Mouse (Mus musculus) c-Kit-positive CD71-negative TER-119-negative erythroid progenitor cells, embryonic 14.5 days (primary cell): ENCODE data around the gene Mlxipl.

Experiments
- DNase-seq: peaks from one replicate; pipeline ENCODE4 v3.0.0-alpha.2; 2013; ENCODE audit warnings: low read depth

Gene Mlxipl

DNA sequence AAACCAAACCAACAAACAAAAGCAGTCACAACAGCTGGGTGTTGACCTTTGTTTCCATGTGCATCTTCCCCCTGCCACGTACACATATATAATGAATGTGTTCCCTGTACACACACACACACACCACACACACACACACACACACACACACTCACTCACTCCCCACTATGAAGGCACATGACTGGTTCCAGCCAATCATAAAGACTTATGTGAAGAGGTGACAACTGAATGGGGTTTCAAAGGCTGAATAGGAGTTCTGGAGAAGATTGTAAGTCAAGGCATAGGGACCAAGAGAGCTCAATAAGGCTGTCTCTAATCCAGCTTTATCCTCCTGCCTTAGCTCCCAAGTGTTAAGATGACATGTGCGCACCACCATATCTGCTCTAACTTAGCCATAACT is 10.1 kb upstream of the Mlxipl start:
- DNase-seq, result no peak

DNA sequence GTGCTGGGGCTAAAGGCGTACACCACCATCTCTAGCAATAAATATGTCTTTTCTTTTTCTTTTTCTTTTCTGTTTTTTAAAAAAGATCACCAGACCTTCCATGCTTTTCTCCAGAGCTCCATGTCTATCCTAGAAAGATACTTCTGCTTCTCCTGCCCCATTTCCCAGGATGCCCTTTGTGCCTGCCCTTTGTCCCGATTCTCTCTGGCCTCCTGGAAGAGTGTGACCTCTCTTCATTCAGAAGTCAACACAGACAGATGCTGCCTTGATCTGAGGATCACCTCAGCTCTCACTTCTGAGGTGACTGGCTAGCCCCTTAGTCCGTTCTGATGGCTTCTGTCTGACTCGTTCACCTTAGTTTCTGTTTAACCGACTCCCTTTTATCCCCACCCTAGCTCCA is 9.2 kb upstream of the Mlxipl start:
- DNase-seq, result no peak

DNA sequence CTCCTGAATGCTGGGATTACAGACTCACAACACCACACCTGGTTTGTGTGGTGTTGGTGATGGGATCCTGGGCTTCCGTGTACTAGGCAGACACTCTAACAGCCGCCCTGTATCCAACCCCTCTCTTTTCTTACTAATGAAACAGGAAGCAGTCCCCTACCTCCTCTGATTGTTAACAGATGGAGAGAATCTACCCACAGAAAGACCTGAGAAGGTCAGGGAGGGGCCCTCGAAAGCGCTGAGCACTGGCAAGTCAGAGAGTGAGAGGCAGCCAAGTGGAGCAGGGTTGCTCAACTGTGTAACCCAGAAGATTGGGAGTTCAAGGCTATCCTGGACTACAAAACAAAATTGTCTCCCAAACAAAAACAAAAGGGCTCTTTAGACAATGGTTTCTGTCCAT is 2.8 kb upstream of the Mlxipl start:
- no peak for DNase-seq

DNA sequence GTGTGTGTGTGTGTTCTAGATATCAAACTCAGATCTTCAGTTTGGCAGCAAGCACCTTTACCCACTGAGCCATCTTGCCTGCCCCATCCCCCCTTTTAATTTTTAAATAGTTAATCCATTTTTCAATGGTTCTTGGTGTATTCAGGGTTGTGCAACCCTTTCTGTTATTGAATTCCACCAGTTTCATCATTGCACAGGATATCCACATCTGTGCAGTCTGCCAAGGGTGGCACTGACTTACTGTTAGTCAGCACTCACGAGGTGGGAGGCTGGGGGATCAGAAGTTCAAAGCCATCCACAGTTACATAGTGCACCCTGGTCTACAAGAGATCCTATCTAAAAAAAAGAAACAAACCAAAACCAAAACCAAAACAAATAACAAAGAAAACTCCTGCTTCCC is 11.3 kb downstream of the Mlxipl start:
- DNase-seq, result no peak

DNA sequence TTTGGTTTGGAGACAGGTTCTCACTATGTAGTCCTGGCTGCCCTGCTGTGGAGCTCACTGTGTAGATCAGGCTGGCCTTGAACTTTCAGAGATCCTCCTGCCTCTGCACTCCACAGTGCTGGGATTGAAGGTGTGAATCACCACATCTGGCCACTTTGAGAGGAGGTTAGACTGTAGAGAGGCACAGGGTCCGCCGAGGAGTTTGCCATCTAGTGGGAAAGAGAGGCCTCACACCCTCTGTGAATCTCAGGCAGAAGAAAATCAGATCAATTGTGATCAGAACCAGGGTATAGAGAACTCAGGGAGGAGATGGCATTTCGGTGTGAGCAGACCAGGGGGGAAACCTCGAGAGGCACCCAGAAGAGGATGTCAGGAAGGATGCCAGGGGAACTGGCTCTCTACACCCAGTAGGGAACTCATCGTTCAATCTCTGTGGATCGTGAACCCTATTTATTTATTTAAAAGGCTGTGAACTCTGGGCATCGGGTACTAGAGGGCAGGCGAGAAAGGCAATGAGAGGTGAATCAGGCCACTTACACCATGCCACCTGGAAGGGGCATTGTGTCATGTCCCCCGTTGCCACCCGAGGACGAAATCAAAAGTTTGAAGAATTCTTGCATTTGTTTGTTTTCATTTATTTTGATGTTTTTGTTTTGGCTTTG is 14.4 kb downstream of the Mlxipl start:
- no peak for DNase-seq

DNA sequence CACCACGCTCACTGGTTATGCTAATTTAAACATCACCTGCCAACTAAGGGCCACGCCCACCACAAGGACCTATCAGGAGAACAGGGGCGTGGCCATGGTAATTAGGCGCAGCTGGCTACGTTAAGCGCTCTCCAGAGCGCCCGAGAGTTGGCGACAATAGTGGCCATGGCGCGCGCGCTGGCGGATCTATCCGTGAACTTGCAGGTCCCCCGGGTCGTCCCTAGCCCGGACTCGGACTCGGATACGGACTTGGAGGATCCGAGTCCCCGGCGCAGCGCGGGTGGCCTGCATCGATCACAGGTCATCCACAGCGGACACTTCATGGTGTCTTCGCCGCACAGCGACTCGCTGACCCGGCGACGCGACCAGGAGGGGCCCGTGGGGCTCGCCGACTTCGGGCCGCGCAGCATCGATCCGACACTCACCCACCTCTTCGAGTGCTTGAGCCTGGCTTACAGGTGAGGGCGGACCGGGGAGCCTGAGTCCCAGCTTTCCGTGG is 17.1 kb downstream of the Mlxipl start:
- peak; percentile 89 for DNase-seq

DNA sequence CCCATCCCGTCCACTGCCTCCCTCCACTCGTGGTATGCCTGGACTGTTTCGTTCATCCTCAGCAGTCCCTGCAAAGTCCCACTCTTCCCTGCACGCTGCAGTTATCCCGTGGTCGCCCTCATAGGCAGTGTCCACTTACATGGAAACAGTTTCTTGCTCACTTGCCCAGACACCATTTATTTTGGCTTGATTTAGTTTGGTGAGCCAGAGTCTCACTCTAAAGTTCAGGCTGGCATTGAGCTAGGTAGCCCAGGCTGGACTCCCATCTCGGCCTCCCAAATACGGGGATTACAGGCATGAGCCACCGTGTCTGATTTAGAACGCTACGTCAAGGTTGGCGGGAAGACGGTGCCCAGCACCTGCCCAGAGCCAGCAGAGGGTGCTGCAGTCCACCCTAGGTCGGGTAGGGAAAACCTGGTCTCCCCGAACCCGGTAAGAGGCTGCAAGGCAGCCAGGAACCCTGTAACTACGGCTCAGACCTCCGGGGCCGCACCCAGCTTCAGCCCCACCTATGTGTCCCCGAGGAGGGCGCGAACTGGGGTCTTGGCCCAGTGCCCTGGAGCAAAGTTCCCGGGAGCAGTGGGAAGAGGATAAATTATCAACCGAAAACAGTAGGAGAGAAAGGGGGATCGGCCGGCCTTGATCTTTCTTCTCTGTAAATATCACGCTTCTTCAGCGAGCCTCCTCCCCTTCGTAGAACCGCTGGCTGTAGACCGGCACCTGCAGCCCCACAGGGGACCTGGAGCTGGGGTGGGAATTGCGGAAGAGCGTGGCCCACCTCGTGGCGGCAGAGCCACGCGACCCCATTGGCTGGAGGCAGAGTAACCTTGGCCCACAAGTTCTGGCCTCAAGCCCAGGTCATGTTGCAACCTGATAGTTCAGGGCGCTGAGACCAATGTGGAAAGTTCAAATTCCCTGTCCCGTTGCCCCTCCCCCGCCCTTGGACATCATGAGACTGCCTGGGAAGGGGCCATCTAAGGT is 18.1 kb downstream of the Mlxipl start:
- DNase-seq, result no peak

DNA sequence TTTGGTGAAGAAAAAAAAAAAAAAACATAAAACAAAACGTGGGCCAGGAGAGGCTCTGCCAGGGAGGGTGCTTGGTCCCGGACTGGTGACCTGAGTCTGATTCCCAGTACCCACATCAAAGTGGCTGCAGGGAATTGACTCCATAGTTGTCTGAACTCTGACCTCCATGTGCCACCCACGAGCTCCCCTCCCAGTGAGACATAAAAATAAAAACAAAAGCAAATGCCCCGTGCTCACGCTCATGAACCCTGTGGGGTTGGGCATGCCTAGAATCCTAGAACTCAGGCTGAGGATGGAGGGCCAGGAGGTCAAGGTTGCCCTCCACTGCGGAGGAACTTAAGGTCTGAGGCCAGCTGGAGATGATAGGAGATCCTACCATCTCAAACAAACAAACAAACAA is 19.3 kb downstream of the Mlxipl start:
- DNase-seq, result no peak

DNA sequence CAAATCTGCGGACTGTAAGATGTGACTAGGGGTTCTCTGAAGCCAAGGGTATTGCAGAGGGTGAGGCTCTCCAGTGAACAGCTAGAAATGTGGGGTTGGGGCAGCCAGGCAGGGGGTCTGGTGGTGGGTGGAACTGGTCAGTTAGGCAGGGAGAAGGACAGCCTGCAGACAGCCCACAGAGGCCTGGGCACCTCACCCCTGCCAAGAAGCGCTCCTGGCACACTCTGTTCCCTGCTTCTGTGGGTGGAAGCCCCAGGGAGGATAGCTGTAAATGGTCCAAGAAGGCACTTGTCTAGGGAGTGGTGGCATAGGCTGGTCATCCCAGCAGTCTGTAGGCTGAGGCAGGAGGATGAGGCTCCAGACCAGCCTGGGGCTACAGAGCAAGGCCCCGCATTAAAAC is 19.7 kb downstream of the Mlxipl start:
- no peak for DNase-seq

DNA sequence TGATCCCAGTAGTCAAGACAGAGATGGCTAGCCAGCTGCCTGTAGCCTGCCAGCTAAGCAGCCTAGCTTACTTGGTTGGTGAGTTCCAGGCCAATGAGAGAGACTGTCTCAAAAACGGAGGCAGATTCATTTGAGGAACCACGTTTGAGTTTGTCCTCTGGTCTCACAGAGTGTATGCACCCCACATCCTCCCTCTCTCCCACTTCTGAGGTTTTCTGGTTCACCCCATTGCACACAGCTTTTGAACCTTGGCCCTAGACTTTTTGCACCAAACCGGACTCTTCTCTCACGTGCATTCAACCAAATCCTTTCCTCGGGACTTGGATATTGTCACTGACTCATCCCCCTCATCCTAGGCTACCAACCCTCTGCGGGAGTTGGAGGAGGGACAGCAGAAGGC is 20.3 kb downstream of the Mlxipl start:
- no peak for DNase-seq

DNA sequence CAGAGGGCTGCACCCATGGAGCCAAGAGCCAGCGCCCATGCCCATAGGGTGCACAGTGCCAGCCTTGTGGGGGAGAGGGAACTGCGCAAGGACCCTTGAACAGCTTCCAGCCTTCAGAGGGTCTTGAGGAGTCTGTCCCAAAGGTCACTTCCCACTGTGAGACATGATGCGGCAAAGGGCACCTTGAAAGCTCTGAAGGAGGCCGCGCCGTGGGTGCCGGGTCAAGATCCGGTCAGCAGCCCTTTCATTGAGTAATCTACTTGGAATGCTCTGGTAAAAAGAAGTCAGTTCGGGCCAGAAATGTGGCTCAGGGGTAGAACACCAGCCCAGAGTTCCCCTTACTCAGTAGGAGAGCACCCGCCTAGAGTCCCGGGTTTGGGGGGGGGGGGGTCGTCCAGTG is 24.1 kb downstream of the Mlxipl start:
- no peak for DNase-seq

DNA sequence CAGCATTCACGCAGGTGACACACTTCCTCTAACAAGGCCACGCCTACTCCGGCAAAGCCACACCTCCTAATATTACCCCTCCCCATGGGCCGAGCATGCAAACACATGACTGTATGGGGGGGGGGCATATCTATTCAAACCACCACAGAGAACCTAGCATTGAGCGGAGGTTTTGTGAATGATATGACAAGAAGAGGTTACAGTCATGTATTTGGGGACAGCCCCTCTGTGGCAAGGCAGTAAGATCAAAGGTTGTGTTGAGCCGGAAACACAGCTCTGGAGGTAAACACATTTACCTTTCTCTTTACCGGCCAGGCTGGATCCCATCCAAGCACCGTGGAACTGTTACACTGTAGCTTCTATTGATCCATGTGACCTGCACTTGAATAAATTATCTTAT is 25.6 kb downstream of the Mlxipl start:
- DNase-seq, result no peak

DNA sequence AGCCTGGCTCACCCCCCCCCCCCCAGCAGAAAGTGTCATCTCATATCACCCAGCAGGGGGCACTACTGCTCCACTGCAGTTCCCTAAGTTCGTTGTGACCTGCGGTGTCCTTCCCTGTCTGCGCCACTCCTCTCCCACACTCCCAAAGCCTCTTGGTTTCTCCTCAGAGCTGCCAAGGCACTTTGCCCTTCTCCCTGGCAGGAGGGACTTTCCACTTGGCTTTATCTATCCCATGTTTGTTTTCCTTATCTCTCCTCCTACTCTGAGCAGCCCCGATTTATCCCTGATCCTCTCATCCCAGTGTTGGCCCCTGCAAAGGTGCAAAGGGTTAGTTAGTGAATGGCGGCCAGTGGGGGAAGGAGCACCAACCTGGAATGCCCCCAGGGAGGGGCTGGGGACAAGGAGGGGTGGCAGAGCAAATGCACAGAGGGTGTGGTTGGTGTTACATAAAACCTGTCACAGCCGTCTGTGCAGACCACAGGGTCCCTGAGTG is 28.9 kb downstream of the Mlxipl start:
- DNase-seq, result peak; percentile 55

DNA sequence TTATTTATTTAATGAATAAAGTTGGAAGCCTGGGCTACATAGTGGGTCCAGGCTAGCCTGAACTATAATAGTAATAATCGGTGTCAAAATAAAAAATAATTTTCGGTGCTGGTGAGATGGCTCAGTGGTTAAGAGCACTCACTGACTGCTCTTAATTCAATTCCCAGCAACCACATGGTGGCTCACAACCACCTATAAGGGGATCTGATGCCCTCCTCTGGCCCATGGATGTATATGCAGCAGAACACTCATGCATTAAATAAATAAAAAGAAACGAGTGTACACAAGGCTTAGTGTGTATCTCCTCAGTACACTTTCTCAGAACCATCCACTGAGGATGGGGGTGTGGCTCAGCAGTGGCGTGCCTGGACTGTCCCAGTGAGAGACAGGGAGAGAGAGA is 31.1 kb downstream of the Mlxipl start:
- DNase-seq, result no peak

DNA sequence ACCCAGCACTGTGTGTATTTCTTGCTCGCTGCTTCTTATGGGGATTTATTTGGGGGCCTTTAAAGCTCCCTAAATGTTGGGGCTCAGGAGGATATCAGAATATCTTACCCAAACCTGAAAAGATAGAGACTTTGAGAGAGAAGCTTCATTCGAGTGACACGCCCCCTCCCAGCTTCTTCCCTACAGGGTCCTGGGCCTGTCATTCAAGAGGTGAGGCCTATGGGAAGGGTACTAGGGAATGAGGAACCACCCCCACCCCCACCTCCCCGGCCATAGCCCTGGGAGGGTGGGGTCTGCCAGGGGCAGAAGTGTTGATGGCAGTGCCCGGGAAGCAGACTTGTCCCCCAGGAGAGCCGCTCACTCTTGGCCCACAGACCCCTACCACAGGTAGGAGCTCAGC is 36.4 kb downstream of the Mlxipl start:
- DNase-seq, result no peak

DNA sequence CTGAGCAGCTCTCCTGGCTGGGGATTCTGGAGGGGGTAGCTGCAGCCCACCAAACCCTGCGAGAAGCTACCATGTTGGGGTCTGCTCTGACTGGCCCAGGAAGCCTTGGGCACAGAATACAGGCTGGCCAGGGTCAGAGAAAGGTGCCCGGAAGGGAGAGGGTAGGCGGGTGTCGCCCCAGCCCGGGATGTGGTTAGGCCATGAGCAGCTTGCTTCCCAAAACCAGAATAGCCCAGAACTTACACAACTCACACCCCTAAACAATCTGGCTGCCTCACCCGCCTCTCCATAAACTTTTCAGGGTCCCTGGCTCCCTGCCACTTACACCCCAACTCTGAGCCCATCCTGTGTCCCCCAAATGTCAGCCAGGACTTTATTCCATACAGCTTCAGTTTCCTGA is 38.0 kb downstream of the Mlxipl start:
- DNase-seq, result no peak

DNA sequence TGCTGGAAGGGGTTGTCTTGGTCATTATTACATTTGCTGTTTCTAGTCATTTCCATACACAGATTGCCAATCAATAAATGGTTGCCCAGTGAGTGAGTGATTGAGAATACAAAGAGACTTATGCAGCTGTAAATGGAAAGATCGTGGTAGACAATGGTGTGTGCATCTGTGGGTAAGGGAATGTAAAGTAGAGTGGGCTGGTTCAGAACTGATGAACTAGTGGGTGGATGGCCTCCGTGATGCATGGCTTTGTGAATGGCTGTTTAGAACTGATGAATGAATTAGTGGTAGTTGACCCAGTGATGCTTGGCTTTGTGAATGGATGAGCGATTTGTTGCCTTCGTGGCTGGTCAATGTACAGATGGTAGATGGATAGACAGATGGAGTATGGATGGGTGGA is 40.1 kb downstream of the Mlxipl start:
- DNase-seq, result no peak

DNA sequence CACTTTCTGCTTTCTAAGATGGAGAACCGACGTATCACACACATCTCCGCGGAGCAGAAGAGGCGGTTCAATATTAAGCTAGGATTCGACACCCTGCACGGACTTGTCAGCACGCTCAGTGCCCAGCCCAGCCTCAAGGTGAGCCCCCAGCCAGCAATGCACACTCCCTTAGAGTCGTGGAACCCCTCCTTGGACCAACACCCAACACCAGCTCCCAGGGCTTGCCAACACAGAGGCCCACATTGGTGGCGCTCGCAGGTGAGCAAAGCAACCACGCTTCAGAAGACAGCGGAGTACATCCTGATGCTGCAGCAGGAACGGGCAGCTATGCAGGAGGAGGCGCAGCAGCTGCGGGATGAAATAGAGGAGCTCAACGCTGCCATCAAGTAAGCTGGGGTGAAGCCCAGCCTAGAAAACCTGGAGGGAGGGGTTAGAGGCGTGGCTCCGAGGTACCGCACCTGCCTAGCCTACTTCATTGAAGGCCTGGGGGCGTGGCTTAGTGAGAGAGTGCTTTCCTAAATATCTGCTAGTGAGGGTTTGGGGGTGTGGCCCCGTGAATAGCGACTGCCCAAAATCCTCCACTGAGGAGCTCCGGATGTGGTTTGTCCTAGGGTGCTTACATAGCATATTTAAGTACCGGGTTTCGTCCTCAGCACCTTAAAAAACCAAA is 44.2 kb downstream of the Mlxipl start:
- peak; percentile 53 for DNase-seq

DNA sequence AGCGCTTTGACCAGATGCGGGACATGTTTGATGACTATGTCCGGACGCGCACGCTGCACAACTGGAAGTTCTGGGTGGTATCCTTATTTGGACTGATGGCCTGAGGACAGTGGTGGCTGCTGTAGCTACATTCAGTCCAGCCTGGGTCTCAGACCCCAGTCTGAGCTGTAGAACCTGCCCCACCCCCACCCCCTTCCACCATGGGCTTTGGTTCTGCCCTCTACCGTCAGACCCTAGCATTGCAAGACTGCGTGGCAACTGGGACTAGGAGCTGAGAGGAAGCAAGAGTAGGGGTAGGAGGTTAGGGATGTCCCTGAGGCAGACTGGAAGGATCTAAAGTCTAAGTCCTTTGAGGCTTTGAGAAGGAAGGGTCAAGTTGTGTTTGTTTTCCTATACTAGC is 44.8 kb downstream of the Mlxipl start:
- peak; percentile 53 for DNase-seq

DNA sequence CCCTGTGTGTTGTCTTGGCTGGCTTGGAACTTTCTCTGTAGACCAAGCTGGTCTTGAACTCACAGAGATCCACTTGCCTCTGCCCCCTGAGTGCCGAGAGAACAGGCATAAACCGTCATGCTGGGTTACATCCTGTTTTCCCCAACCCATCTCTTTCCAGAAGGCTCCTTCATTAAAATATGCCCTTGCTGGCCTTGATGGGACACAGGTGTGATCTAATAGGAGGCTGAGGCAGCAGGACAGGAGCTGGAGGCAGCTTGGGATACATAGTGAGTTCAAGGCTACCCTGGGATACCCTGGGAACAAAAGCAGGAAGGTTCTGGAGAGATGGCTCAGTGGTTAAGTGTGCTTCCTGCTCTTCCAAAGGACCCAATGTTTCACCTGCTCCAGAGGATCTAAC is 50.2 kb downstream of the Mlxipl start:
- no peak for DNase-seq

DNA sequence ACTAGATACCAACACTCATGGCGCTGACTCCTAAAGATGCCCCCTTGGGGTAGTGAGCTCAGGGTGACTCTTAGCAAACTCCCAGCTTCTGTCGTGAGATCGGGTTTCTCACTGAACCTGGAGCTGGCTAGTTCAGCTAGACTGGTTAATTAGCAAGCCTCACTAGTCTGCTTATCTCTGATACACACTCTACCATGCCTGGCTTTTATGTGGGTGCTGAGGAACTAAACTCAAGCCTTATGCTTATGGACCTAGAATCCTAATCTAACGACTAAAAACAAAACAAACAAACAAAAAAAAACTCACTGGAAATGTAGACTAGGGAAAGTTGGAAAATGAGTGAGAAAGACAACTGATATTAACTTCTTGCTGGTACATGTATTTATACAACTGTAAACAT is 54.8 kb downstream of the Mlxipl start:
- no peak for DNase-seq

DNA sequence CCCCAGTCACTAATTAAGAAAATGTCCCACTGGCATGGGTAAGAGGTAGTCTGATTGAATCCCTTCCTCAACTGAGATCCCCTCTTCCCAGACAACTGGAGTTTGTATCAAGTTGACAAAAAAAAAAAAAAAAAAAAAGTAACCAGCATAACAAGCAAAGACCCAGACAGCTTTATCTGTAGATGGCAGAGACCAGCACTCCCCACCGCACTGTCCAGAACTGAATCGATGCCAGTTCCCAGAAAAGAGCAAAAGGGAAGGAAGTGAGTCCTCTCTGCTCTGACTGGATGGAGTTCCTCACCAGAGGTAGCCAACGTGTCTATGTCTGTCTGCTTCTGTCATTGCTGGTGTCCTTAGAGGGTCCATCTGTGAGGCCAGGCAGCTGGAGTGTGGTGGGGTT is 55.8 kb downstream of the Mlxipl start:
- no peak for DNase-seq

DNA sequence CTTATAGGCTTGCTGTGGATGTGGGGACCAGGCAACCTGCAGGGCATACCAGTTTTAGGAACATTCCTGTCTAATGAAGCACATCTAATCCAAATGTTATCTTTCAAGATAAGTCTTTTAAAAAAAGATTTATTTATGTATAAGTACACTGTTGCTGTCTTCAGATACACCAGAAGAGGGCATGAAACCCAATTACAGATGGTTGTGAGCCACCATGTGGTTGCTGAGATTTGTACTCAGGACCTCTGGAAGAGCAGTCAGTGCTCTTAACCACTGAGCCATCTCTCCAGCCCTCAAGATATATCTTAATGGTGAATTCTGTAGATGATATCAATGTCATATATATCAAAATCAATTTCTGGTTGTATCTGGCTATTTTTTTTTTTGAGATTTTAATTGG is 56.3 kb downstream of the Mlxipl start:
- DNase-seq, result no peak
